Mouse (Mus musculus) brain, adult 2 months (tissue): ENCODE results near the gene Fezf2.

Source experiments
- DNase-seq: peaks from one replicate; pipeline ENCODE4 v3.0.0; 2011; ENCODE audit warnings: low read depth, low spot score

Gene Fezf2

GRCm38 (mm10) chr14:12348089-12348488, at the start of gene Fezf2:
Fezf2 (minus strand) TSS chr14:12348189.
- no peak for DNase-seq

DNA sequence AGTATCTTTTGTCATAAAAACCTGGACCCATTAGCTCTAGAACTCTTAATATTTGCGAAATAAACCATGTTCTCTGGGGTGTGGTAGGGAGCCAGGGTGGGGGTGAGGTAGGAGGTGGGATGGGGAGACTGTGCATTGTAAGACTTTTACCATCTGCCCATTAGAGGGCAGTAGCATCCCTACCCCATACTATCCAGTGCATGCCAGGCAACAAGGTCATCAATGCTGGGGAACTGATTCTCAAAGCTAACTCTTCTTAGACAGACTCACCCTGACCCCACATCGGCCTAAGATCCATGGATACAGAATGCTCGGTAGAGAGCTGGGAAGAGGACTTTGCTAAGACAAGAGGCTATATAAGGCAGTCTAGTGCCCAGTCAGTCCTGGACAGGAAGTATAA, 49.6 kb upstream of the Fezf2 start:
- DNase-seq = peak; percentile 47

GRCm38 (mm10) chr14:12394318-12394717, 46.3 kb upstream of the Fezf2 start:
- no peak for DNase-seq

DNA sequence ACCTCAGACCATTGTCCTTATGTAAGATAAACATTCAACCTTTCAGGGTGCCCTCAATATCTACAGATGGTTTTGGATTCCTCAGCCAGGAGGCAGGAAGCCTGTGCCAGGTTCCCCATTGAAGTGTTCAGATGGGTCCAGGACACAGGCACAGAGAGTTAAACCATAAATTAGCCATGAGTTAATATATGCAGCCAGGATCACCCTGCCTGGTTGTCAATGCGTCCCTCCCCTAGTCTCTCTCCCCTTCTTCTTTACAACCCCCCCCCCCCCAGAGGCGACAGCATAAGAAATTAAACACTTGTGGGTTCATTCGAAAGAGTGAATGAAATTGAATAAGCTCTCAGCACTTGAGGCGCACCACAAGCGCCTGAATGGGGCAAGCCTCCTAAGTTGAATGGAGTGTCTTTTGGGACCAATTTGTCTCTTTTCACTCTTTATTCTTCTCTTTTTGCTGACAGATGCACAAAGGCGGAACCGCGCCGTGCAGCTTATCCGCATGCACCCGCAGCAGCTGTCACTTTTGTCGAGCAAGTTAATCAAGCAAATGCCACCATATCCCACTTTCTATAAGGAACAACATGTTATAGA, 45.4 kb upstream of the Fezf2 start:
- peak; percentile 58 for DNase-seq

- DNase-seq = no peak
Measured at GRCm38 (mm10) chr14:12391167-12391566, 43.2 kb upstream of the Fezf2 start.

- peak; percentile 92 for DNase-seq
Measured at GRCm38 (mm10) chr14:12388806-12389436, 40.9 kb upstream of the Fezf2 start.

DNA sequence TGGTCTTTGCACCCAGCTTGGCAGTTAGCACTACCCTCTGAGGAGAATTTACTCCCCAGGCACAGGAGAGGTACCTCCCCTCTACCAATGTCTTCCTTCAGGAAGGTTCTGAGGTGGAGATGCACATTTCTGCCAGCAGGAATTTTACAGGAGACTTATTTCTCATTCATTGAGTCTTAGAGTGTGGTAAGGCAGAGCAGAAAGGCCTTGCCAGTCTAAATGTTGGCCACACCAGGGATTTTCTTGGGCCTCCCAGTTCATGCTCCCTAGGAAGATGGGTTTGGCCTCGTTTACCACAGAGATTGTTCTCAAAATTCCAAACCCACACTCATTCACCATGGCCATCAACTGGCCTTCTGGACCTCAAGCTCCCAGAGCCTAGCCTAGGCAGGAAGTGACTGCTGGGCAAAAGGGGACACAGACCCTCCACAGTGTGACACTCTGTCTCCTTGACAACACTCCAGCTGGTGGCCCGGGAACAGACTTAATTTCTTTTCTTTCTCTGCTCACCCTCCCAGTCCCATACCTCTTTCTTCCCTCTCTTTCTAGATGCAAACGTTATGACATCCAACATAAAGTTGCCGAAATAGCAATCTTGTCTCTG, 40.3 kb upstream of the Fezf2 start:
- no peak for DNase-seq

DNA sequence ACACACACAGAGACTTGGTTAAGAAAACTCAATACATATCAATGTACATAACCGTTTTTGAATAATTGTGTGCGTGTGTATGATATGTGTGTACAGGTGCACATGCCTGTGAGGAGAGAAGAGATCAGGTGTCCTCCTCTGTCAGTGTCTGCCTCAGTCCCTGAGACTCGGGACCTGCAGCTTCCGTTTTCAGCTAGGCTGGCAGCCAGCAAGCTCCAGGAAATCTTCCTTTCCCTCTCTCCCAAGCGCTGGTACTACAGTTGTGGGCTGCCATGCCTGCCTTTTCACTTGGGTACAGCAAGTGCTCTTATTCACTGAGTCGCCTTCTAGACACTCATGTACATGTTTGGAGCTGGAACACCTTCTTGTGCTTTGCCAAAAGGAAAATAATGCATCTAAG, 39.2 kb upstream of the Fezf2 start:
- DNase-seq = peak; percentile 27

GRCm38 (mm10) chr14:12377883-12378282, 29.9 kb upstream of the Fezf2 start:
- no peak for DNase-seq

- DNase-seq = no peak
Measured at GRCm38 (mm10) chr14:12377289-12377688, 29.3 kb upstream of the Fezf2 start.

DNA sequence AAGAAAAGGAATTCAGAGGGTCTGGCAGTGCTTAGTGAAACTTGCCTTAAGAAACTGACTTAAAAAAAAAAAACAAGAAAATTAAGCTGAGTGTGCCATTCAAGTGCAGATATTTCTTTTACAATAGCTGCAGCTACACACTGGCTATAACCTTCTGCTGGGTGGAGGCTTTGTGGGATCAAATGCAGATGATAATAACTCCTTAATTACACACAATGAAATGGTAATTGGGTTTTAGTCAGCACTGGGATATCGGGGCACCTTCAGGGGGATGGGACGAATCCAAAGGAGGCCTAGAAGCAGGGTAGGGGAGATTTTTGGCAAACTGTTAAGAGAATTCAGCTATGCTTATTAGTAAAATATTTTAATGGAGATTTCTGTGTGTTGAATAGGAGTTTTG, 27.5 kb upstream of the Fezf2 start:
- no peak for DNase-seq

DNA sequence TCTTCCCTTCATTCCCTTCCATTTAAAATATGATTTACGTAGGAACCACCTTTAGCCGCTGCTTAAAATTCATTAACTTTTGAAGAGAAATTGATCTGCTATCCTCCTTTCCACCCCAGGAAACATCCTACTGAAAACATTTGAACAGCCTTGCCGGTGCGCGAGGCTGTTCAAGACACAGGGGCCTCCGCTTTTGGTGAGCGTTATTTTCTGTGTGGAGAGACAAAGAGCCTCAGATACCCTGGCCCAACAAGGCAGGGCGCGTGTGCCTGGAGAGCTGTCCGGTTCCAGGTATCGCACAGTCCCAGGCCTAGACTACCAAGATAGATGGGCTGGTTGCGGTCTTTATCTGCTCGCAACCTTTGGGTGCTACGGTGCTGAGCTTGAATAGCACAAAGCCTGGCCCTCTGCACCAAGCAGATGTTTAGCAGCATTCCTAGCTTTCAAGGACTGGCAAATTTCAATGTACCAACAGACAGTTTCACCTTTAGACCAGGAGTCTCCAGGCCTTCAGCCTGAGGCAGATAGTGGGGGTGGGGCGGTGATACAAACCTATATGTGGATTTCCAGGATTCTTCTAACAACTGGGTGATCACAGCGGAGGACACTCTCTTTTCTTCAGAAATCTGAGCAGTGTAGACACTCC, 2.4 kb upstream of the Fezf2 start:
- DNase-seq = no peak

DNA sequence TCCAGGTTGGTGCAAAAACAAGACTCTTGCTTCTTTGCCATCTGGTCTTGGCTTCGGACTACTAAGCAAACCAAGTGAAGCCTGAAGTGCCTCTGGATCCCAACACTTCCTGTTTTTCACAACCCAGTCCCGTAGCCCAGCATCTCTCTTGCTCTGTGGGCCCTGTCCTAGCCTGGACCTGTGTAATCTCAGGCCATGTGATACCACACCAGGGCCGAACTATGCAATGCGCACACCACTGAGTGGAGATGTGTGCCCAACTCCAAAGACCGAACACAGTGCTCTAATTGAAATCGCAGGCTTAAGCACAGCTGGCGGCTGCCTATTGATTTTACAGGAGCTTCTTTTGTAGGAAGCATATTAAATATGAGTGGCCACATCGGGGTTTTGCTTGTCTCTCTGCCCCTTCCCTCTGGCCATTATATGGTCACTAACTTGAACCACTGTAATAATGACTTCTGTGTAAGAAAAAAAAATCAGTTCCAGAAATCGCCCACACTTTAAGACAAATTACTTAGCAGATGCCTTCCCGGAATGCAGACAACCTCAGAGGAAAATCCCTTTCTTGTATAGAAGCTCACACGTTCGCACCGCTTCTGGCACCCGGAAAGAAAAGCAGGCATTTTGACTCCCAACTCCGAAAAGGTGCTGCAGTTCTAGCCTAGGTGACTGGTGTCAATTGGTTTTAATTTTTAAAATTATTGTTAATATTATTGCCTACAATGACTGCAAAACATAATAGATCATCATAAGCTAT, 1.5 kb upstream of the Fezf2 start:
- no peak for DNase-seq

- DNase-seq = no peak
Measured at GRCm38 (mm10) chr14:12346865-12347600, 956 bp downstream of the Fezf2 start.

- DNase-seq = no peak
Measured at GRCm38 (mm10) chr14:12346011-12346864, 1.8 kb downstream of the Fezf2 start.

DNA sequence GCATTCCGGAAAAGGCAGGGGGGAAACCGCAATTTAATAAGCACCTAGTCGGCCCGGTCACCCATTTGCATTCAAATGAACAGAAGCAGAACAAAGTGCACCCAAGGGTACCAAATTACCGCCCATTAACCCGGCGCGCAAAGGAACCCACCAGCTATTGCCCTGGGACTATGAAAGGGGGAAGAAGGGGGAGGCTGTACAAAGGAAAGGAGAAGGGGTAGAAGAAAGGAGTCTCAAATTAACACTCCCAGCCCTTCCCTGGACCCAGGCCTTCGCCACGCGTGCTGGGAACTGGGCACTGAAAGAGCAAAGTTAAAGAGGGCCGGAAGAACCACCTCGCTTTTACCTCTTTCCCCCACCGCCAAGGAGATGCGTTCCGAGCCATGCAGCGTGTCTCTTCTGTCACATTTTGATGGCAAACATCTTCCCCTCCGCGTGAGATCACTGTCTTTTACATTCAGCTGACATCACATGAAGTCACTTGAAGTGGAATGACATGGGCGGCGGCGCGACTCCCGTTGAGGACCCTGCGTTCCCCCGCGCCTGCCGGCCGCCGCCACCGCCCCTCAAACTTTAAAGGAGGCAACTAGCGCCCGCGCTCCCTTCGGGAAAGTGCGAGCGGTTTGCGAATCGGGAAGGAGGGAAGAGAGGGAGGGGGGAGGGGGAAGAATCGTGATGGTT, 2.6 kb downstream of the Fezf2 start:
- no peak for DNase-seq

DNA sequence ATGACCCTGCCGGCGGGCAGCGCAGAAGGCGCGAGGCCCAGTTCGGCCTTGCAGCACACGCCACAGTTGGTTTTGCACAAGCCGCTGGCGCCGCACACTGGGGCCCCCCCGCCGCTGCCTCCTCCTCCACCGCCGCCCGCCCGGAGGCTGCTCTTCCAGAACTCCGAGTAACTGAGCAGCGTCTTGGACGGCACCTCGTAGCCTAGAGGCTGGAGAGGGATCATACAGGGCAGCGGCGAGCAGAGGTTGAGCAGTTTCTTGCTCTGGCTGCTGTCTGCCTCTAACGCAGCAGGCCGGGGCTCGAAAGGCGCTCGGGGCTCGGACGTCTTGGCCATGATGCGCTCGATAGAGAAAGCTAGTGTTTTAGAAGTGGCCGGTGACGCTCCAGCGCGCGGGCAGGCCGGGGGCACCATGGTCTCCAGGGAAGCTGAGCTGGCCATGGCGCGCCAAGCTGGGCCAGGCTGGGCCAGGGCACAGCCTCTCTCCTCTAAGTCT, 3.2 kb downstream of the Fezf2 start:
- DNase-seq = no peak

DNA sequence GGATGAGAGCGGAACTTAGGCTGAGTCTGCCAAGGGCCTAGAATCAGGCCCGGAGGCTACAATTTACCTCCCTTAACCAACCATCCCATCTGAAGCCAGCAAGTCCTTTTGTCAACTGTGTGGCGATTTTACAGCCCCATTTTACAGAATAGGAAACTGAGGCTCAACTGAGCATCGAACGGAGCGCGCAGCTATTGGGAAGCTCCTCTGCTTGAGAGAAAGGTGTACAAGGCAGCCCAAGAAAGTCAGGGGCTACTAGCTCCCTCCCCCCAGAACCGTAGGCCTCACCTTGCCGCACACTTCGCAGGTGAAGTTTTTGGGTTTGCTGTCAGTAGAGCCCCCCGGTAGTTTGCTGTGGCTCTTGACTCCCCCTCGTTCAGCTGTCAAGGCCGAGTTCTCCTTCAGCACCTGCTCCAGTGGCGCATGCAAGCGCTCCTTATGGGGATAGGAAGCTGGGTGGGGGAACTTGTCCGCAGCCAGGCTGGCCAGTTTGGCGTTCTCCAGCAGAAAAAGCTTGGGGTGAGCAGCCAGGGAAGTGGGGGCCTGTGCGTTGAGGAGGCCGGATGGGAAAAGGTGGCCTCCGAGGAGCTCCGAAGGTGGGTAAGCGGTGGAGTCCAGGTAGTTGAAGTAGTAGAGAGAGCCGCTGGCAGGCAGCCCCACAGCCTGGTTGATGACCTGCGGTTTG, 3.8 kb downstream of the Fezf2 start:
- DNase-seq = no peak

GRCm38 (mm10) chr14:12343451-12343941, 4.5 kb downstream of the Fezf2 start:
- no peak for DNase-seq
